Mouse (Mus musculus): ENCODE results near the gene Stx5a.

Gene Stx5a

DNA sequence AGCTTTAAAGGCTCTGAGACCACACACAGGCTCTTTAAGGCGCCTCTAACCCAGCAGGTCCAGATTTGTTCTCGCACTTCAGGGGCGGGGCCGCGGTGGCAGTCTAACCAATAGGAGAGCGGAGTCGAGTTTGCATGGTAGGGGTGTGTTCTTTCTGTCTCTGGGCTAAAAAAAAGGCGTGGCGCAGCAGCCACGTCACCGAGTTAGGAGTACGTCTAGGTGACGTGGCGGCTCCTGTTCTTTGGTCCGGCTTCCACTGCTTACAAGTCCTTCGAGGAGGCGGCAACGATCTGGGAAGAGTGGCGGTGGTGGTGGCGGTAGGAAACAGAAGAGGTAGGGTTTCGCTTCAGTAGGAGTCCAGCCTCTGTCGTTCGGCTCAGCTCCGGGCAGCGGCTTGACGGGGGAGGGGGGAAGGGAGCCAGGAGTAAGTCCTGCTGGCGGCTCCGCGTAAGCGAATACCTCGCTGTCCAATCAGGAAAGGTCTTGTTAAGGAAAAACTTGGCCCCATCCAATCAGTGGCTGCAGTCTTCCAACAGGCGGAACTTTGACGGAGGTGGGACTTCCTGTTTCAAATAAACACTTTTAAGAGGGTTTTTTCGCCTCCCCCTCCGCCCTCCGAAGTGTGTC lies at the start of gene Stx5a:
Gene Stx5a, plus strand, starts transcription at position 171 of the 627 bp plus-strand sequence.
- DNase-seq = peak; percentile 98

DNA sequence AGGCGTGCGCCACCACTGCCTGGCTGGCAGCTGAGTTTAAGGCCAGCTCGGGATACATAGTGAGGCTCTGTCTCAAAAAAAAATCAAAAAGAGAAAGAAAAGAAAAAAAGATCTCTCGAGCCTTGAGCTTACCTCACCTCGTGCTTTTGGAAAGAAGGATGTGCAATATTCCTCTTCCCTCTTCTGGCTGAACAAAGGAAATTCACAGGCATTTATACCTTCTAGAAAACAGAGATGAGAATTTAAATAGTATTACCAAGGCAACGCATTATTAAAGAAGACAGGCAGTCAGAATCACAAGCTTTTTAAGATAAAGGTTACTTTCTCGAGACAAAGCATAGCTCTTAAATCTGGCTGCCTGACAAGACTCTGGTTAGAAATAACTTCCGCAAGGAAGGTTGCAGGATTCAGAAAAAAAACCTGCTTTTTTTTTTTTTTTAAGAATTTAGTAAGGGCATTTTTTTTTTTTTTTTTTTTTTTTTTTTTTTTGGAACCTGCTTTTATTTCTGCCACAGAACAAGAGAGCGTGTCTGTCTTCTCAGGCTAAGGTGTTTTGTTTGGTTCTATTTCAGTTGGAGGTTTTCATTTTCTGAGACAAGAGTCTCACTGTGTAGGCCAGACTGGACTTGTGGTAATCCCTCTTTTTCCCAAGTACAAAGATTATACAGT lies 49.2 kb upstream of the Stx5a start:
- DNase-seq = no peak

DNA sequence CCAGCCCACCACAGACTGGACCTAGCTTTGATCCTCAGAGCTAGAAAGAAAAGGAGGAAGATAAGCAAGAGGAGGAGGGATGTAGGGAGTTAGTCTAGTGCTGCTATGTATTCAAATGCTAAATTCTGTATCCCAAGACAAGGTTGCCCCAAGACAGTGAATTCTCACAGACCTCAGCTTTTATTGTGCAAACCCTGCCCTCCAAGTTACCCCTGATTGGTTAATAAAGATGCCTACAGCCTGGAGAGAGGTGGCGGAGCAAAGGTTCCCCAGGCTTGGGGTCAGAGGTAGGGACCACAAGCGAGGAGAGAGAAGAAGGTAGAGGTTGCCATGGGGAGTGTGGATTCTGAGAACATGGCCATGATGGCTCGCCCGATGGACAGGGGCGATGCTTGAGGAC lies 48.5 kb upstream of the Stx5a start:
- no peak for DNase-seq

DNA sequence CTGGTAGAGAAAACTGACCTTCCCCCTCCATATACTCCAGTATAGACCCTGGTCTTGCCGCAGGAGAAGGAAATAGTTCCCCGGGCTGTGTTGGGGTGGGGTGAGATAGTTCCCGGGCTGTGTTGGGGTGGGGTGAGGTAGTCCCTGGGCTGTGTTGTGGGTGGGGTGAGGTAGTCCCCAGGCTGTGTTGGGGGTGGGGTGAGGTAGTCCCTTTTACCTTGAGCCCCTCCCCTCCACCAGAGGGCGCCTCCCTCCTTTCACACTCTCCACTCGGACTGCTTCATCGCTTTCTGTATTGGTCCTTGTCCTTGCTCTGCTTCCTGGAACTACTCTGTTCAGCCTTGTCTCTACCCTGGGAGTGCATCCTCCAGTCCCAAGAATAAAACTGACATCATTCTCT lies 45.9 kb upstream of the Stx5a start:
- DNase-seq = peak; percentile 45

DNA sequence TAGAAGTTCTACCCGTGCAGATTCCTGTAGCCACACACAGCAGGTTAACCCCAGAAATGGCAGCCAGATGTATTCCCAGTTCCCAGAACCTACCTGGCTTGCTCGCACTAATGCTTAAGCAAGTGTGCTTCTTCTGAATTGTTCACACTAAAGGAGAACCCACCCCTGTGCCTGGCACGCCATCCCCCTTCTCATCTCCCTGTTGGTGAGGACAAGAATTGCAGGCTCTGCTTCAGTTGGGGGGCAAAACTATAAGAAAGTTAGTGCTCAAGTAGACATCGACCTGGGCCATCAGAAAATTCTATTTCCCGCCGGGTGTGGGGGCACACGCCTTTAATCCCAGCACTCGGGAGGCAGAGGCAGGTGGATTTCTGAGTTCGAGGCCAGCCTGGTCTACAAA lies 41.6 kb upstream of the Stx5a start:
- no peak for DNase-seq

DNA sequence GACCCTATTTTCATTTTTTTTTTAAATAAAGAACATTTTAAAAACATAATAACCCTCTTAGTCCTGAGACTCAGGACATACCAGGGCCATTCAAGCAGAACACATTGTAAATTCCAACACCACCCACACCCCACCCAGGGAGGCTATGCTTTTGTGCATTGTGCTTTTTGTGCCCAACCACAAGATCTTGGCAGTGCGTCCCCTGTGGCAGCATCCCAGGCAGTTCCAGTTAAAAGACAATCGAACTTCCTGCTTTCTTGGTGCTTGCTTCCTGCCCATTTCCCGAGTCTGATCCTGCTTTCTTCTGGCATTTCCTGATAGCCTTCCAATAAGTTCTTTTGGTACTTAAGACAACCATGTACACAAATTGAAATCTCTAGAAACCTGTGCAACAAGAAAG lies 38.8 kb upstream of the Stx5a start:
- peak; percentile 73 for DNase-seq

DNA sequence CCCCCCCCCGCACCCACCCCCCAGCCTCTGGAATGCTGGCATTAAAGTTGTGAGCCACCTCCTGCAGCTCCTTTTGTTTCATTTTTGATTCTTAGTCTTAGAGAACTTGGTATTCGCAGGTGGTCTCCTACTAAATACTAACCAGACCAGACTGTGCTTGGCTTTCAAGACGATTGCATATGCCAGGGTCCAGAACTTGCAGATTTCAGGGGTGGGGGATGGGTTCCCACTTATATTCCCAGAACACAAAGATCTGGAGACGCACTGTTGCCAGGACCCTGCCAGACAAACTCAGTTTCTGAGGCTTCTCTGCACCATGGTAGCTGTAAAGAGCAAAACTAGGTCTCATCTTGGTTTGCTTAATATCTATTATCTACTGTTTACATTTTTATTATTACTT lies 37.6 kb upstream of the Stx5a start:
- no peak for DNase-seq

DNA sequence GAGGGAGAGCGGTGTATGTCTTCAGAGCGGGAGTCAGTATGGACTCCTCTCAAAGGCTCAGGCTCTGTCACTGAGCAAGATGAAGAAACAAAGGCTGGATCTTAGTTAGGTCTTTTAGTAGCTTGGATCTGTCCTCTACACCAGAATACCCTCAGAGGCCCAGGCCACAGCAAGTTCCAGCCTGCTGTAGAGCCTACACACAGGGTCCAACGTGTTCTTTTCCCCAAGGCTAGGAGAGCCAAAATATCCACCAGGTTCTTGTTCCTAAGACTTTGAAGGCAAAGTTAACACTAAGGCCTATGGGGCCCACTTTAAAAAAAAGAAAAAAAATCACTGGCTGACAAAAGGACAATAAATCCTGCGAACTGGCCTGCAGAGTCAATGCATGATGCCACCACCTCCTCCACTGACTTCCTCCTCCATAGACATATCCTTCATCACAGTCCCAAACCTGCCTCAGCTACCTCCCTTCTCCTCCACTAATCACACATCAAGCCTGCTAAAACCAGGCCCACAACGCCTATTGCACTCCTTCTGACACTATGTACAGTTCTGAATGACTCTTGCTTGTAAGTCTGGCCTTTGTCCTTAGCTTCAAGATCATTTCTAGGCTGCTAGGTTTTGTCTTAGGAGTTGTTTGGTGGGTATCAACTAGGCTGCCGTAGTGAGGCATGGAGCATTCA lies 36.0 kb upstream of the Stx5a start:
- no peak for DNase-seq

DNA sequence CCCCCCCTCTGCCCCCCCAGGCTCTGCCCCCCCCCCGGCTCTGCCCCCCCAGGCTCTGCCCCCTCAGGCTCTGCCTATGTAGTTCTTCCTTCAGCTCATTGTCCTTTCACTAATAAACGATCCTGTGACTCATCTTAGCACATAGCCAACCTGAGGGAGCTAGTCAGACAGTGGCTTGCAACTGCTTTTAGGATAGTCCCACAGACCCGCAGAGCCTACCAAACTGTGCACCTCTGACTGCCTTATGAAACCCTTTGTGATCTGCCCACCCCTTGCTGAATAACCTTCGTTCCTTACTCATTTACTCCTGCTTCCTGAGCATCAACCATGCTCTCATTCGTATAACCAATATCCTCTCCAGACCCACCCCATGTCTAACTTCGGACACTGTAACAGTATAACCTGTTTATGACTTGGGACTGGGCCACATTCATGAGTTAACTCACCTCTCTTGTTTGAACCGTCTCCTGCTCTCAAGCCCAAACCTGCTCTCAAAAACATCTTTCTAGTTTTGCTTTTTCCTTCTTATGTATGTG lies 35.0 kb upstream of the Stx5a start:
- DNase-seq = no peak

DNA sequence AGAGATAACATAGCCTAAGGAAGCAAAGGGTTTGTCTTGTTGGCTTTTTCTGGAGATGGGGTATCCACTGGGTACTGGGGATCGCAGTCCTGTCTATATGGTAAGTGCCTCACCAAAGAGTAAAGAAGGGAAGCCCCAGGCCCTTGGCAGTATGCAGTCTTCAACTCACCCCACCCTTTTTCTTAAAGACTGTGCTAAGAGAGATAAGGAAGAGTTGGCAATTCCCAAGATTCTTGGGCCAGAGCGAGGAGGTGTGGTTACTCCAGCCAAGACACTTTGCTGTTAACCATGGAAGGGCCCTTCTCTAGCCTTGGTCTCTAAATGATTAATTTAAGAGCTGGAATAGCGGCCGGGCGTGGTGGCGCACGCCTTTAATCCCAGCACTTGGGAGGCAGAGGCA lies 34.3 kb upstream of the Stx5a start:
- no peak for DNase-seq

DNA sequence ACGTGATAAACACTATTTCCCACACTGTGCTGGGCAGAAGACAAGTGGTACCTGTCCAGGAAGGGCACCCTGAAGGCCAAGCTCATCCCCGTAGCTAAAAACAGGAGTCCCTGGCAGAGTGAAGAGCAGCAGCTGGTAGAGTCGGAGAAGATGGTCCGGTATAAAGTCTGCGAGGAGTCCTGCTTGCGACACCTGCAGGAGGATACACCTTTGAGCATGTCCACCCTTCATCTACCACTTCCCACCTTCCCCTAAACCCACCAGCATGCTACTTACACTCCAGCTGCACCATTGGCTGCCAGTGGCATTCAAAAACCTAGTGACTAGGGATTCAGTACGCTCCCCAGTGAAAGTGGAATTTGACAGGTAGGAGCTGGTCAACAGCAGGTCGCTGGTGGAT lies 32.3 kb upstream of the Stx5a start:
- DNase-seq = no peak

DNA sequence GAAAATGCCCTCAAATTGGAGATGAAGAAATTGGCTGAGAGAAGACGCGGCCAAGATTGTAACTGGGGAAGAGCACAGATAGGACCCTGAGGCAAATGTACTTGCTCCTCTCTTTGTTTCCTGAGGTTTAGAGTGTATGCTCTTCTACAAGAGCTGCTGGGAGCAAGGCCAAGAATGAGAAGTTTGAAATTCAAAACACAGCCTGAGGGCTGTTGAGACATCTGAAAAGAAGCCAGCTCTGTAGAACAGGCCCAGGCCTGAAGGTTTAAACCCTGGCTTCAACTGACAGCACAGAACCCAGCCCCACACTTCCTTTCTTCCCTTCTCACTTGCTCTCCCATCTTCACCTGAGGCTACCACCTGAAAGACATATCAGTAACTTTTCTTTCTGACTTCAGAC lies 31.2 kb upstream of the Stx5a start:
- DNase-seq = no peak

DNA sequence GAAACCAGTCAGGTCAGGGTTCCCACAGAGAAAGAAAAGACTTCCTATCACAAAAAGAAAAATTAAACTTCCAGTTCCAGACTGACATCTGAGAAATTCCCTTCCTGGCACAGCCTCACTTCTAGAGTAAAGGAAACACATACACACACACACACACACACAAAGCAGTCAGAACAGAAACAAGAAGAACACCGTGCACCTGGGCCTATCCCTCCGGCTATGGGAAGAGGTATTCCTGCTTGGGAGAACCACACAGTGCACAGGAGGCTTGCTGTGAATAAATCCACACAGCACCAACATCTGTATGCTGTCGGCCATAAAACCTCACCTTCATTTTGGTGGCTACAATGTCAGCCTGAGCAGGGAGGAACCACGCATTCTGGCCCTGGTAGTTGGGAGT lies 29.7 kb upstream of the Stx5a start:
- DNase-seq = no peak

DNA sequence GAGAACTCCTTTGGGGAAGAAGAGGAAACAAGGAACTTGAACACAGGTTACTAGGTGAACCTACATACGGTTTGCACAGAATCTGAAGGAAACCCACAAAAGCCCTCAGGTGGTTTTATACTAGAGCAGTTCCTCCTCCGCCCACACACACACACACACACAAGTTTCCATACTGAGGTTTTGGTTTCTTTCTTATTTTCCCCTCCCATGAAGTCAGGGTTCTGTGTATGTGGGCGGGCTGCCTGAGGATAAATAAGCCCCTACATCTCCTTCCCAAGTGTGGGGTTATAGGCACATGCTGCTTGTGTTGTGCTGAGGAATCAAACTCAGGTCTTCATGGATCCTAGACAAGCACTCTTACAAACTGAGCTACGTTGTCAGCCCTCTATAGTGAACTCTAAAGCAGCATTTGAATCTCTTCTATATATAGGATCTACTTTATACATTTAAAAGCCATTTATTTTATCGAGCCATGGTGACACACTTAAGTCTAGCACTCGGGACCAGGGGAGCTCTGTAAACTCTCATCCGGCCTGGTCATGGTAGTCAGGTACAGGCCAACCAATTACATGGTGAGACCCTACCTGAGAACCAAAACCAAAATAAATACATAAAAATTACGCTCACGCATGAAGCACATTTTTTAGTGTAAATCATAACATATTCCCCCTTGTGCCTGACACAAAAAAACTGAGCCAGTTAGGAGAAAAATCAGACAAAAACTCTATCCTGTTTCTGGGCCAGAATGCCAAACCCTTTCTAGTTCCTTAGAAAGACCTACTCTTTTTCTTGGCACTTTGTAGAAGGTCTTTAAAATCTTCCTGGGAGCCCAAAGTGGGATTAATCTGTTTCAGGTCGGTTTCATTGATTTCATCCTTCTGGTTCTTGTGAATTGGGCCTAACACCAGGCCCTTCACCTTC lies 29.0 kb upstream of the Stx5a start:
- no peak for DNase-seq

DNA sequence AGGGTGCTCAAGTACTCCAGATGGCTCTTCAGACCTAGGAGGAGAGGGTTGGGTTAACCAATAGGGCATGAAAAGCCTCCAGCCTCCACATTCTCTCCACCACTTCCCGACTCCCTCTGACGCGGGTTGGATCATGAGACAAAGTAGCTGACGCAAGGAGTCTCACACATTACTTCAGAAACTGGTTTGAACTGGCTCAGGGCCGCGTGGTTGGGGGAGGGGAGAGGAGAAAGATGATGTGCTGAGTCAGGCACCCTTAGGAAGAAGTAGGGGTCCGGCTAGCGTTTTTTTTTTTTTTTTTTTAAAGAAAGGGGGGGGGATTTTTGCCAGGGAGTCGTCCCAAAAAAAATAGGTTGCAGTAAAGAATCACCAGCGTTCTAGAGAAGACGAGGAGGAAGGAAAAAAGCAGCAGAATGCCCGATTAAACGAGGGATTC lies 28.3 kb upstream of the Stx5a start:
- DNase-seq = peak; percentile 89

DNA sequence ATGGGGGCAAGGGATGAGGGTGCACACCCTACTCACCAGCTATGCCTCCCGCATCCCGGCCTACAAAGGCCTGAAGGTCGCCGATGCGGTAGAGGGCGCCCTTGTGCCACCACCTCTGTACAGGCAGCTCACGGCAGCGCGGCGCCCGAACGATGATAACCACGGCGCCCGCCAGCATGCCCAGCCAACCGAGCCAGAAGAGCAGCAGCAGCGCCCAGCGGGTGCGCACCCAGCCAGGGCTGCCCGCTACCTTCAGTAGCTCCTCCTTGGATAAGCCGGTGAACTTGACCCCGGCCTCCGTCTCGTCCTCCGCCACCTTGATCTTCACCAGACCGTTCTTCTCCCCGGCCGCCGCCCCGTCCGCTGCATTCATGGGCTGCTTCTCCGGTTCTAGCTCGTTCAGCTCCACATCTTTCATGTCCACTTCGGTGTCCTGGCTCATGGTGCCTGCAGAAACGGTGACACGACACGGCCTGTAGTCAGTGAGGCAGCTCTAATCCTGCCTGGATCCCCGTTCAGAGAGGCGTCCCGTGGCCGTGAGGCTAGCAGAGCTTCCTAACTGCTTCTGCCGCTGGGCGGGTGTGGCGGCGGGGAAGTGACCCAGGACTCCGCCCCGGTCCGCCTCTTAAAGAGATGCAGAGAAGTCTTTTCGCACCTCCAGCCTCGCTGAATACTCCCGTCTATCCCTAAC lies 27.8 kb upstream of the Stx5a start:
- DNase-seq = peak; percentile 94

DNA sequence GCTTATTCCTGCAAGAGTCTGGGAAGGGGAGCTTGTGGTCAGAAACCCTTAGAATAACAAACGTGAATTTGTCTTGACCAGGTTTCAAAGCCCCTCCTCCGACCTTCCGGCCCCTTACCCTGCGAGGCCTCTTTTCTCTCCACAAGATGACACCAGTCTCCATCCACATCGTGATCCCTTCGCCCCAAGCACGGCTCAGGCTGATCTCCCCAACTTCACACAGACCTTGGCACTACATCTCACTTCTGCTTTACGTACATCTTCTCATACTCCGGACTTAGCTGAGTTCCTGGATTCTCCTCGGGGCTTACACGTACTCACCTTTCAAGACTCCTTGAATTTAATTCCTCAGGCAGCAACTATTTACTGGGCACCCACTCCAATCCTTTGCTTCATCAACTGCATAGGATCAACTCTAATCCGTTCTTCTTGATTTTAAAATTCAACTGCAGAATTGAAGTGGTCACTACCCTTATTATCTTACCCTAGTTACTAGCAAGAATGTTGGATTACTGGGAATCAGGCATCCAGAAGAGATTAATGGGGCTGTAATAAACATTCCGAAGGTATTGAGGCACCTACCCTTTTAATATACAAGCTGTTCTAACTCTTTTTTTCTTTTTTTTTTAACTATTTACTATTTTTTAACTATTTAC lies 27.1 kb upstream of the Stx5a start:
- no peak for DNase-seq

DNA sequence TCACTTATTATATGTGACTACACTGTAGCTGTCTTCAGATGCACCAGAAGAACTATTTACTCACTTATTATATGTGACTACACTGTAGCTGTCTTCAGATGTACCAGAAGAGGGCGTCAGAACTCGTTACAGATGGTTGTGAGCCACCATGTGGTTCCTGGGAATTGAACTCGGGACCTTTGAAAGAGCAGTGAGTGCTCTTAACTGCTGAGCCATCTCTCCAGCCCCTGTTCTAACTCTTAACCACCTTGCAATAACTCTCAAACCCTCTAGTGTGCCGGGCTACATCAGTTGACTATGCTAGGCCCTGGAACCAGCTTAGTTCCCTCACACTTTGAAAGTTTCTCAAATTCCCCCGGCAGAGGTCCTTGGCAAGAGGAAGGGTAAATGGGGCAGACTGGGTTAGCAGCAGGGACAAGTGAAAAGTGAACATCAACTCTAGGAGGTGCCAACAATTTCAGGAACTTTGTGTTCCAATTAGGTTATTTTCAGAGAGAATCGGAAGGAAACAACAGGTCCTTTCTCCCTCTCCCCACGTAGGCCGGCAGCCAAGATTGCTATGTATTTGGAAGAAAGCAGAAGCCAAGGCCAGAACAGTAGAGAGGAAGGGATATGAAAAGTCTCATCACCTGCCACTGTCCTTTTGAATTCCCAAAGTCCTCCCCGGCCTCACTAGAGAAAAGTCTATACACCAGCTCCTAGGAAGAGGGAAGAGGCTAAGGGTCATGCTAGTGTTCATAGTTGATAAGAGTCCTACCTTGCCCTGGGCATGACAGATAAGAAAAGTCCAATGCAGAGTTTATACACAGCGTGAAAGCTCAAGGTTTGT lies 26.3 kb upstream of the Stx5a start:
- DNase-seq = no peak

DNA sequence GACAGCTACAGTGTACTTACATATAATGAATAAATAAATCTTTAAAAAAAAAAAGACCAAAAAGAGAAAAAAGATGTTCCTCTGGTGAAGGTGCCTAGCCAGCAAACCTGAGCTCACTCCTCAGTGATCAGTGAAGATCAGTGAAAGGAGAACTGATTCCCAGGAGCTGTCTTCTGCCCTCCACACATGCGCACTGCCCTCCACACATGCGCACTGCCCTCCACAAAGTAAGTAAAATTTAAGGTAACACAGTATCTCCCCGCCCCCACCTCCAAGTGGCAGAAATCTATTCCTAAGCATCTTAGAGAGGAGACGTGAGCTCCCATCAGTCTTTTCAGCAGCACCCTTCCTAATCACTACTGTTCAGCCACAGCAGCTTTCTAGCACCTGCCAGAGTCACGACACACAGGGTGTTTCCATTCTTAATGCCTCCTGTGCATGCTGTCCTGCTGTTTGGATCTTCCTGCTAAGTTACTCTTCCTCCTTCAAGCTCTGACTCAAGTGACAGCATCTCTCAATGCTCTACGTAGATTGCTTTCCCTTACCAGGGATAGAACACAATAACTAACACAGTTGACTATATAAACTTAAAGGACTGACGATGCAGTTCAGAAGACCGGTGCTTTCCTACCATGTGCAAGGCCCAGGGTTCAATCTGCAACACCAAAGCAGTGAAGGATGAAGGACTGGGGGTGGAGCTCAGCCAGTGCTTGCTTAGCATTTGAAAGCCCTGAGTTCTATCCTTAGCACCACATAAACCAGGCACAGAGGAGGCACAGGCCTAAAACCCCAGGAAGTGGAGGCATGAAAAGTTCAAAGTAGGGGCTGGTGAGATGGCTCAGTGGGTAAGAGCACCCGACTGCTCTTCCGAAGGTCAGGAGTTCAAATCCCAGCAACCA lies 25.1 kb upstream of the Stx5a start:
- no peak for DNase-seq

Measured in kidney, adult 11 months (tissue).